Mouse (Mus musculus): ENCODE data around the gene Mapkapk3. TPM values are rescaled to one million over a fixed set of nuclear protein-coding genes. Genes with fewer than 3 reads are reported as not detected.

Mapkapk3 gene
- polyA plus RNA-seq, 1 experiment from 2014 or later = 41.1 TPM

GRCm38 (mm10) chr9:107277603-107278002, 12.1 kb downstream of the Mapkapk3 start:
- H3K4me1 ChIP-seq (ENCODE audit: control insufficient read depth, insufficient read depth, low read length) = peaks cover 25% of the 10 kb centered on the region
- no peak for ATAC-seq
- H3K36me3 ChIP-seq (ENCODE audit: control insufficient read depth, insufficient read depth, low read length) = no peaks in the 10 kb centered on the region
- H3K4me3 ChIP-seq (ENCODE audit: low read length) = no peak overlapping the region
- no peak overlapping the region for H3K27ac ChIP-seq (ENCODE audit: low read length)
- H3K9me3 ChIP-seq (ENCODE audit: control insufficient read depth, low read length) = no peaks in the 10 kb centered on the region
- no peak overlapping the region for H3K9ac ChIP-seq (ENCODE audit: low read depth, low read length)
- H3K27me3 ChIP-seq (replicated peaks; ENCODE audit: control insufficient read depth, insufficient read depth, low read length) = no peaks in the 10 kb centered on the region
- no peak overlapping the region for H3K4me2 ChIP-seq (ENCODE audit: low read depth, low read length)
- WGBS = 83% methylated on average over 7 of the region's 7 CpGs

GRCm38 (mm10) chr9:107275710-107276109, 14.0 kb downstream of the Mapkapk3 start:
- Histone ChIP-seq H3K36me3 (ENCODE audit: control insufficient read depth, insufficient read depth, low read length) (no peaks in the 10 kb centered on the region), H3K4me2 (ENCODE audit: low read depth, low read length) (no peak overlapping the region), H3K4me1 (ENCODE audit: control insufficient read depth, insufficient read depth, low read length) (peaks cover 24% of the 10 kb centered on the region), H3K9me3 (ENCODE audit: control insufficient read depth, low read length) (no peaks in the 10 kb centered on the region), H3K4me3 (ENCODE audit: low read length) (no peak overlapping the region), H3K27me3 (replicated peaks; ENCODE audit: control insufficient read depth, insufficient read depth, low read length) (no peaks in the 10 kb centered on the region), H3K9ac (ENCODE audit: low read depth, low read length) (no peak overlapping the region), H3K27ac (ENCODE audit: low read length) (no peak overlapping the region)
- 86% methylated on average over 5 of the region's 5 CpGs for WGBS
- ATAC-seq = no peak

GRCm38 (mm10) chr9:107274751-107275150, 14.9 kb downstream of the Mapkapk3 start:
- ATAC-seq = no peak
- H3K36me3 ChIP-seq (ENCODE audit: control insufficient read depth, insufficient read depth, low read length) = no peaks in the 10 kb centered on the region
- 90% methylated on average over 6 of the region's 6 CpGs for WGBS
- H3K4me3 ChIP-seq (ENCODE audit: low read length) = no peak overlapping the region
- no peak overlapping the region for H3K27ac ChIP-seq (ENCODE audit: low read length)
- no peak overlapping the region for H3K4me2 ChIP-seq (ENCODE audit: low read depth, low read length)
- H3K9me3 ChIP-seq (ENCODE audit: control insufficient read depth, low read length) = no peaks in the 10 kb centered on the region
- no peak overlapping the region for H3K9ac ChIP-seq (ENCODE audit: low read depth, low read length)
- peaks cover 14% of the 10 kb centered on the region for H3K4me1 ChIP-seq (ENCODE audit: control insufficient read depth, insufficient read depth, low read length)
- H3K27me3 ChIP-seq (replicated peaks; ENCODE audit: control insufficient read depth, insufficient read depth, low read length) = no peaks in the 10 kb centered on the region

GRCm38 (mm10) chr9:107273184-107273583, 16.5 kb downstream of the Mapkapk3 start:
- Histone ChIP-seq H3K4me3 (ENCODE audit: low read length) (no peak overlapping the region), H3K4me2 (ENCODE audit: low read depth, low read length) (no peak overlapping the region), H3K9me3 (ENCODE audit: control insufficient read depth, low read length) (no peaks in the 10 kb centered on the region), H3K36me3 (ENCODE audit: control insufficient read depth, insufficient read depth, low read length) (no peaks in the 10 kb centered on the region), H3K9ac (ENCODE audit: low read depth, low read length) (no peak overlapping the region), H3K27me3 (replicated peaks; ENCODE audit: control insufficient read depth, insufficient read depth, low read length) (no peaks in the 10 kb centered on the region), H3K4me1 (ENCODE audit: control insufficient read depth, insufficient read depth, low read length) (no peaks in the 10 kb centered on the region), H3K27ac (ENCODE audit: low read length) (no peak overlapping the region)
- WGBS = 70% methylated on average over 10 of the region's 10 CpGs
- ATAC-seq = no peak

- Histone ChIP-seq H3K4me2 (ENCODE audit: low read depth, low read length) (no peak overlapping the region), H3K4me3 (ENCODE audit: low read length) (no peak overlapping the region), H3K4me1 (ENCODE audit: control insufficient read depth, insufficient read depth, low read length) (peaks cover 7% of the 10 kb centered on the region; the same call in 1 of the 2 replicates), H3K27ac (ENCODE audit: low read length) (no peak overlapping the region), H3K36me3 (ENCODE audit: control insufficient read depth, insufficient read depth, low read length) (no peaks in the 10 kb centered on the region), H3K9ac (ENCODE audit: low read depth, low read length) (no peak overlapping the region), H3K9me3 (ENCODE audit: control insufficient read depth, low read length) (no peaks in the 10 kb centered on the region), H3K27me3 (replicated peaks; ENCODE audit: control insufficient read depth, insufficient read depth, low read length) (no peaks in the 10 kb centered on the region)
- 59% methylated on average over 4 of the region's 4 CpGs for WGBS
- no peak for ATAC-seq
Observed at GRCm38 (mm10) chr9:107272284-107272683, 17.4 kb downstream of the Mapkapk3 start.

- H3K4me1 ChIP-seq (ENCODE audit: control insufficient read depth, insufficient read depth, low read length) = peaks cover 8% of the 10 kb centered on the region; the same call in 1 of the 2 replicates
- H3K9ac ChIP-seq (ENCODE audit: low read depth, low read length) = no peak overlapping the region
- no peak for ATAC-seq
- H3K4me3 ChIP-seq (ENCODE audit: low read length) = no peak overlapping the region
- H3K27me3 ChIP-seq (replicated peaks; ENCODE audit: control insufficient read depth, insufficient read depth, low read length) = no peaks in the 10 kb centered on the region
- no peak overlapping the region for H3K27ac ChIP-seq (ENCODE audit: low read length)
- WGBS = 69% methylated on average over 7 of the region's 7 CpGs
- H3K4me2 ChIP-seq (ENCODE audit: low read depth, low read length) = no peak overlapping the region
- no peaks in the 10 kb centered on the region for H3K9me3 ChIP-seq (ENCODE audit: control insufficient read depth, low read length)
- no peaks in the 10 kb centered on the region for H3K36me3 ChIP-seq (ENCODE audit: control insufficient read depth, insufficient read depth, low read length)
Observed at GRCm38 (mm10) chr9:107271177-107271938, 18.3 kb downstream of the Mapkapk3 start.

GRCm38 (mm10) chr9:107269772-107270171, 19.9 kb downstream of the Mapkapk3 start:
- no peaks in the 10 kb centered on the region for H3K27me3 ChIP-seq (replicated peaks; ENCODE audit: control insufficient read depth, insufficient read depth, low read length)
- no peak overlapping the region for H3K27ac ChIP-seq (ENCODE audit: low read length)
- no peak overlapping the region for H3K4me3 ChIP-seq (ENCODE audit: low read length)
- H3K9ac ChIP-seq (ENCODE audit: low read depth, low read length) = no peak overlapping the region
- 79% methylated on average over 1 of the region's 1 CpGs for WGBS
- H3K9me3 ChIP-seq (ENCODE audit: control insufficient read depth, low read length) = no peaks in the 10 kb centered on the region
- peaks cover 13% of the 10 kb centered on the region for H3K4me1 ChIP-seq (ENCODE audit: control insufficient read depth, insufficient read depth, low read length)
- no peaks in the 10 kb centered on the region for H3K36me3 ChIP-seq (ENCODE audit: control insufficient read depth, insufficient read depth, low read length)
- H3K4me2 ChIP-seq (ENCODE audit: low read depth, low read length) = no peak overlapping the region
- ATAC-seq = no peak

- H3K27ac ChIP-seq (ENCODE audit: low read length) = no peak overlapping the region
- no peak overlapping the region for H3K4me3 ChIP-seq (ENCODE audit: low read length)
- no peaks in the 10 kb centered on the region for H3K36me3 ChIP-seq (ENCODE audit: control insufficient read depth, insufficient read depth, low read length)
- no peaks in the 10 kb centered on the region for H3K27me3 ChIP-seq (replicated peaks; ENCODE audit: control insufficient read depth, insufficient read depth, low read length)
- 33% methylated on average over 4 of the region's 4 CpGs for WGBS
- H3K4me1 ChIP-seq (ENCODE audit: control insufficient read depth, insufficient read depth, low read length) = peaks cover 13% of the 10 kb centered on the region
- H3K4me2 ChIP-seq (ENCODE audit: low read depth, low read length) = no peak overlapping the region
- H3K9ac ChIP-seq (ENCODE audit: low read depth, low read length) = no peak overlapping the region
- ATAC-seq = peak; percentile 32; the same call in 1 of the 2 replicates
- no peaks in the 10 kb centered on the region for H3K9me3 ChIP-seq (ENCODE audit: control insufficient read depth, low read length)
Observed at GRCm38 (mm10) chr9:107267721-107268402, 21.8 kb downstream of the Mapkapk3 start.

GRCm38 (mm10) chr9:107267028-107267427, 22.6 kb downstream of the Mapkapk3 start:
- no peaks in the 10 kb centered on the region for H3K27me3 ChIP-seq (replicated peaks; ENCODE audit: control insufficient read depth, insufficient read depth, low read length)
- H3K9me3 ChIP-seq (ENCODE audit: control insufficient read depth, low read length) = no peaks in the 10 kb centered on the region
- no peak overlapping the region for H3K4me3 ChIP-seq (ENCODE audit: low read length)
- H3K4me2 ChIP-seq (ENCODE audit: low read depth, low read length) = no peak overlapping the region
- peaks cover 13% of the 10 kb centered on the region for H3K4me1 ChIP-seq (ENCODE audit: control insufficient read depth, insufficient read depth, low read length)
- ATAC-seq = peak; percentile 53; the same call in 1 of the 2 replicates
- H3K27ac ChIP-seq (ENCODE audit: low read length) = no peak overlapping the region
- no peaks in the 10 kb centered on the region for H3K36me3 ChIP-seq (ENCODE audit: control insufficient read depth, insufficient read depth, low read length)
- 46% methylated on average over 1 of the region's 1 CpGs for WGBS
- no peak overlapping the region for H3K9ac ChIP-seq (ENCODE audit: low read depth, low read length)
